11 mouse cellular contexts compared by ENCODE assay signal in the genomic region with DNA sequence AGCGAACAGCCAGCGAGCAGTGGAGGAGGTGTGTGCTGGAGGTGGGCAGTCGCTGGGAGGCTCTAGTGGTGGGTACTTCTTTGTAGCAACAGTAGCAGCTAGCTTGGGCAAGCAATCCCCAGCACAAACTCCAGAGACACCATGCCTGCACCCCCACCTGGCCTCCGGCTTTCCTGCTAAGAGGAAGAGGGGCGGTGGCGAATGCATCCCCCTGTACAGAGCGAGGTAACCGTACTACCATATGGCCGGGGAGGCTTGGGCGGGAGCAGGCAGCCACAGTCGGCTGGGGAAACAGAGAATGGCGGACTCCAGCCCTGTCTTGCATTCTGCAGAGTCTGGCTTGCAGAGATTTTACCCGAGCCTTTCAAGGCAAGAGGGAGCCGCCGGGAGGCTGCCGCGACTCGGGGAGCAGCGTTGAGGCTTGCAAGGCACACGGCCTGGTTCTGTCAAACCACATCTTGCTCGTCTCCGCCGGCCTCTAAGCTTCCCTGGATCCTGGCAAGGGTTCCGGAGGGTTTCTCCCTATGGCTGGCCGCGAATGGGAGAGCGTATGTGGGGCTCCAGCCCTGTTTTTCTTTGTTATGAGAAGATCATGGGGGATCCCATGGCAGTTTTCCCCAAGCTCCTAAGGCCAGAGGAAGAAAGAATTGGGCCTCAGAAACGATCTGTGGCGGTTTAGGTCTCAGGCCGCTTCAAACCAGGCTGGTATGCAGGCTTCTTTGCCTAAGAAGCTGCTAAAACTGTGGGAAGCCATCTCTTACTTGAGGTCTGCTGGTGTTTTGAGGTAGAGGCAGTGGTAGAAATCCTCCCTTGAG. TPM values are rescaled to one million over a fixed set of nuclear protein-coding genes. Genes with fewer than 3 reads are reported as not detected.
DNase-seq lines count a peak whose midpoint lies in the region; ATAC-seq and TF ChIP-seq lines count a peak whose summit lies in the region.
"Had no signal": no experiment of that assay in that cellular context is flagged by ENCODE, and none has a peak within 500 bp of the region (broad histone marks: within the 10 kb centered on the region; RNA-seq: fewer than 3 reads in every experiment).

No protein-coding gene starts in this region.

- TF ChIP-seq POLR2A in limb, embryonic 14.5 days (IDR thresholded peaks at IDR 0.05; ENCODE audit: borderline replicate concordance, extremely low read depth, insufficient read depth, insufficient read length): 0 out of 2 replicates have a peak, but pooled peaks have one; percentile 11

- peak overlapping the region; percentile 97 for H3K27ac ChIP-seq in lung, embryonic 14.5 days (ENCODE audit: low read depth)
- H3K27ac ChIP-seq in embryonic facial prominence, embryonic 12.5 days: no peak overlapping the region
- peak overlapping the region; percentile 96 for H3K27ac ChIP-seq in limb, embryonic 14.5 days (replicated peaks; ENCODE audit: low read depth, low read length)
- H3K27ac ChIP-seq: macrophage had no signal

- no peak for ATAC-seq in lung, embryonic 14.5 days (ENCODE audit: insufficient read depth)
- no peak for ATAC-seq in embryonic facial prominence, embryonic 12.5 days (ENCODE audit: insufficient number of reproducible peaks, insufficient read depth, low FRiP score, low TSS enrichment)
- ATAC-seq in limb, embryonic 14.5 days (ENCODE audit: low FRiP score, low read depth): no peak
- no peak for ATAC-seq in megakaryocyte, adult 5-6 weeks (ENCODE audit: poor library complexity, severe bottlenecking)

- H3K4me1 ChIP-seq in lung, embryonic 14.5 days (ENCODE audit: insufficient read depth): no peaks in the 10 kb centered on the region
- H3K4me1 ChIP-seq in embryonic facial prominence, embryonic 12.5 days: peaks cover 15% of the 10 kb centered on the region; the same call in 1 of the 2 replicates
- peaks cover 3% of the 10 kb centered on the region; the same call in 1 of the 2 replicates for H3K4me1 ChIP-seq in limb, embryonic 14.5 days (ENCODE audit: control insufficient read depth, insufficient read depth, low read length)

- no peak for TF ChIP-seq CTCF in lung, embryonic 14.5 days (IDR thresholded peaks at IDR 0.05; ENCODE audit: low read depth)

- under 1% methylated on average over 30 of the region's 30 CpGs for WGBS in lung, embryonic 14.5 days
- WGBS in embryonic facial prominence, embryonic 12.5 days: 2% methylated on average over 30 of the region's 30 CpGs
- WGBS in limb, embryonic 14.5 days: 3% methylated on average over 29 of the region's 30 CpGs

- peak overlapping the region; percentile 63 for H3K4me3 ChIP-seq in lung, embryonic 14.5 days (ENCODE audit: low read depth, low read length)
- peak overlapping the region; percentile 21 for H3K4me3 ChIP-seq in embryonic facial prominence, embryonic 12.5 days
- H3K4me3 ChIP-seq in limb, embryonic 14.5 days (replicated peaks; ENCODE audit: low read length): peak overlapping the region; percentile 54

- H3K4me2 ChIP-seq in lung, embryonic 14.5 days: peak overlapping the region; percentile 84
- H3K4me2 ChIP-seq in embryonic facial prominence, embryonic 12.5 days (replicated peaks): peak overlapping the region; percentile 22
- peak overlapping the region; percentile 66 for H3K4me2 ChIP-seq in limb, embryonic 14.5 days (replicated peaks; ENCODE audit: low read depth, low read length, severe bottlenecking)

- H3K9ac ChIP-seq in lung, embryonic 14.5 days: peak overlapping the region; percentile 98
- no peak overlapping the region for H3K9ac ChIP-seq in embryonic facial prominence, embryonic 12.5 days
- peak overlapping the region; percentile 94 for H3K9ac ChIP-seq in limb, embryonic 14.5 days (ENCODE audit: low read depth, low read length, severe bottlenecking)

- peak; percentile 33 to 49 for DNase-seq in cerebellum, postnatal 10 days
- DNase-seq in cerebellum, postnatal 36 days: no peak
- DNase-seq in lung, embryonic 14.5 days: peak; percentile 41
- no peak for DNase-seq in lung, postnatal 25 days (ENCODE audit: low spot score)
- DNase-seq in limb, embryonic 14.5 days (ENCODE audit: low spot score): no peak
- no peak for DNase-seq in MN1 (ENCODE audit: low spot score)
- DNase-seq: kidney, postnatal 36 days; right cerebral cortex, adult 18-20 months had no signal

- H3K27me3 ChIP-seq in lung, embryonic 14.5 days (ENCODE audit: insufficient read depth, low read length): peaks cover 57% of the 10 kb centered on the region
- peaks cover 97% of the 10 kb centered on the region for H3K27me3 ChIP-seq in embryonic facial prominence, embryonic 12.5 days
- H3K27me3 ChIP-seq in limb, embryonic 14.5 days (ENCODE audit: control insufficient read depth, insufficient read depth, low read length): peaks cover 63% of the 10 kb centered on the region

- no peaks in the 10 kb centered on the region for H3K9me3 ChIP-seq in lung, embryonic 14.5 days (ENCODE audit: low read depth, low read length)
- H3K9me3 ChIP-seq in embryonic facial prominence, embryonic 12.5 days: no peaks in the 10 kb centered on the region
- H3K9me3 ChIP-seq in limb, embryonic 14.5 days (ENCODE audit: control insufficient read depth, low read length): no peaks in the 10 kb centered on the region

- peaks cover 30% of the 10 kb centered on the region for H3K36me3 ChIP-seq in lung, embryonic 14.5 days (ENCODE audit: insufficient read depth)
- no peaks in the 10 kb centered on the region for H3K36me3 ChIP-seq in embryonic facial prominence, embryonic 12.5 days
- H3K36me3 ChIP-seq in limb, embryonic 14.5 days (ENCODE audit: control insufficient read depth, insufficient read depth, low read length): peaks cover 18% of the 10 kb centered on the region; the same call in 1 of the 2 replicates

RNA-seq across cellular contexts. Expression of a gene that starts 2.8 kb away (rescaled TPM):
- polyA plus RNA-seq in lung, embryonic 14.5 days (2014; fragmentation: Nextera tagmentation; extraction: Ambion mirVana): 57.7 and 59.4 TPM in 2 replicates
- 1.2 and 2.3 TPM in 2 replicates for polyA plus RNA-seq in embryonic facial prominence, embryonic 12.5 days (2016; fragmentation: Nextera tagmentation; extraction: Ambion mirVana)
- polyA plus RNA-seq in limb, embryonic 14.5 days (2012; rRNA removed): 36.9 and 39.3 TPM in 2 replicates
- 22.4 and 29.3 TPM in 2 replicates for polyA plus RNA-seq in limb, embryonic 14.5 days (2014; fragmentation: Nextera tagmentation; extraction: Ambion mirVana)
- total RNA-seq in megakaryocyte, adult 5-6 weeks (2015): not detected in 2 replicates
- not detected in 2 replicates for total RNA-seq in megakaryocyte, adult 5-6 weeks (2017)
- polyA plus RNA-seq: macrophage had no signal

Comparison
In these comparisons a context has a peak if more than half of its experiments do, and no peak if none do; other contexts are left out.
1. DNase-seq: peak in cerebellum, postnatal 10 days (2 of 2) and lung, embryonic 14.5 days (single experiment); none in cerebellum, postnatal 36 days (0 of 2), lung, postnatal 25 days (single experiment), limb, embryonic 14.5 days (single experiment) and MN1 (single experiment).
2. H3K4me2 ChIP-seq: peak in every context shown above with its lines; median percentile 84 in lung, embryonic 14.5 days; 66 in limb, embryonic 14.5 days; 22 in embryonic facial prominence, embryonic 12.5 days.
3. Peak in every context shown above with its lines, with median percentiles within 50 percentile points of each other: H3K4me3 ChIP-seq.